Mouse (Mus musculus): ENCODE measurements around the gene Emp1. TPM values are rescaled to one million over a fixed set of nuclear protein-coding genes. Genes with fewer than 3 reads are reported as not detected.

Gene Emp1
- polyA plus RNA-seq, 1 experiment from 2014 or later, result 46.2 TPM

DNA sequence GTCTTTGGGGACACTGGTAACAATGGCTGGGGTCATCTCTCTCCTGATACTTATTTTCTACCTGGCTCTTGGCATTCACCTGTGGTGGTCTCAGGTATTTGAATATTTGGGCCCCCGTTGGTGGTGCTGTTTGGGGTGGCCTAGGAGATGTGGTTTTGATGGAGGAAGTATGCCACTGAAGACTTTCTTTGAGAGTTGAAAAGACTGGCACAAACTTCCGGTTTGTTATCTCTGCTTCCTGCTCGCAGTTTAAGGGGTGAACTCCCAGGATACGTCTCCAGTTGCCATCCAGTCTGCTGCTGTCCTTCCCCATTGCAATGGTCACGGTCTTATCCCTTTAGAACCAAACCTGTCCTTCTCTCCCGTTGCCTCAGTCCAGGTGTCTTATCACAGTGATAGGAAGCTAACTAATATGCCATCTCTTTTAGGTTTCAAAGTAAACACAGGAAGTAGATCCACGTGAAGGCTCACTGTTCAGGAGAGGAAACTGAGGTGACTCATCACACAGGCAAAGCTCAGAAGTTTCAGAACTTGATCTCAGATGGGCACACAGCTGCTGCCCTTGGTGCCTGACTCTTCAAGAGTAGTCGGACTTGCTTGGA, 56.0 kb downstream of the Emp1 start:
- Histone ChIP-seq H3K4me1 (ENCODE audit: control insufficient read depth, insufficient read depth, low read length) (no peaks in the 10 kb centered on the region), H3K4me3 (ENCODE audit: low read length) (no peak overlapping the region), H3K9ac (ENCODE audit: low read depth, low read length) (no peak overlapping the region), H3K4me2 (ENCODE audit: low read depth, low read length) (no peak overlapping the region), H3K36me3 (ENCODE audit: control insufficient read depth, insufficient read depth, low read length) (no peaks in the 10 kb centered on the region), H3K9me3 (ENCODE audit: control insufficient read depth, low read length) (no peaks in the 10 kb centered on the region), H3K27me3 (replicated peaks; ENCODE audit: control insufficient read depth, insufficient read depth, low read length) (no peaks in the 10 kb centered on the region), H3K27ac (ENCODE audit: low read length) (no peak overlapping the region)
- ATAC-seq, result no peak
- 72% methylated on average over 8 of the region's 8 CpGs for WGBS

DNA sequence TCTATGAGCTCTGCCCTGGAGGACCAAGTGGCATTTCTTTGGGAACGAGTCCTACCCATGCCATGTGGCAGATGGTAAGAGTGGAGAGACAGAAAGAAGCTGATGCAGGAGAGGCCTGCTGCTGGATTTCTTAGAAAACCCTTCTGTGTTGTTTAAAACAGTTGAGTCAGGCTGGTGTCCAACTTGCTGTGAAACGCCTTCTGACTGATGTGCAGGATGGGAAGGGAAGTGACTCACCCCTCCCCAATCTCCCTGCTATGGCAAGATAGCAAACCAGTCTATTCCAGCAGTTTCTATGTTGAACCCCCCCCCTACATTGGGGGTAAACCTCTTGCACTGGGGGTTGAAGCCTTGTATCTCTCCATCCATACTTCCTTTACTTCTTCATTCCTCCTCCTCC, 65.9 kb downstream of the Emp1 start:
- no peaks in the 10 kb centered on the region for H3K9me3 ChIP-seq (ENCODE audit: control insufficient read depth, low read length)
- no peak for ATAC-seq
- no peak overlapping the region for H3K4me3 ChIP-seq (ENCODE audit: low read length)
- H3K27me3 ChIP-seq (replicated peaks; ENCODE audit: control insufficient read depth, insufficient read depth, low read length), result no peaks in the 10 kb centered on the region
- no peaks in the 10 kb centered on the region for H3K36me3 ChIP-seq (ENCODE audit: control insufficient read depth, insufficient read depth, low read length)
- 69% methylated on average over 2 of the region's 2 CpGs for WGBS
- no peak overlapping the region for H3K9ac ChIP-seq (ENCODE audit: low read depth, low read length)
- H3K4me2 ChIP-seq (ENCODE audit: low read depth, low read length), result no peak overlapping the region
- H3K4me1 ChIP-seq (ENCODE audit: control insufficient read depth, insufficient read depth, low read length), result no peaks in the 10 kb centered on the region
- H3K27ac ChIP-seq (ENCODE audit: low read length), result no peak overlapping the region

DNA sequence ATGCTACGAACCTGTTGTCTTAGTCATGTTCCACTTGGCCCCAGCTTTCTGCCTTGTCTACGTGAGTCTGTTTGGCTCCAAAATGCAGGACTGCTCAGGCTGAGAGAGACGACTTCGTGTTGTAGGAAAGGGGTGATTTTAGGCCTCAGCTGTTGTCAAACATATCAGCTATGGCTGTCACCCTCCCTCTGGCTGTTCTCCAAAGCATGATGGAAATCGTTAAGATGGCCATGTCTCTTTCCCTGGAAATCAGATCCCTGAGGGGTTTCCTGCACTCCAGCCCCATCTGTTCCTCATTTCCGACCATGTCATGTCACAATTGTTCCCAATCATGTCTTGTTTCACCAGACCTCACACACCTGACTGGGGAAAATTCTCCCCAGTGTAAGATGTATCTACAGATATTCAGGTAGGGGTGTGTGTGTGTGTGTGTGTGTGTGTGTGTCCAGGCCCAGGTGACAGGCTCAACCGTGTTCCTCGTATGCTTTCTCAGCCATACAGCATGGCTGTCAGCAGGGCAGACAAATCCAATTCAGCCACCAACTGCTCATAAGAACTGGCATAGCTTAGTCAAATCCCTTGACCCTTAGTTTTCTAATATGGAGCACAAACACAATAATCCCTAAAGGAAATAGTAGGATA, 67.0 kb downstream of the Emp1 start:
- ATAC-seq, result no peak
- Histone ChIP-seq H3K4me2 (ENCODE audit: low read depth, low read length) (no peak overlapping the region), H3K36me3 (ENCODE audit: control insufficient read depth, insufficient read depth, low read length) (no peaks in the 10 kb centered on the region), H3K9ac (ENCODE audit: low read depth, low read length) (no peak overlapping the region), H3K27me3 (replicated peaks; ENCODE audit: control insufficient read depth, insufficient read depth, low read length) (no peaks in the 10 kb centered on the region), H3K9me3 (ENCODE audit: control insufficient read depth, low read length) (no peaks in the 10 kb centered on the region), H3K4me1 (ENCODE audit: control insufficient read depth, insufficient read depth, low read length) (no peaks in the 10 kb centered on the region), H3K4me3 (ENCODE audit: low read length) (no peak overlapping the region), H3K27ac (ENCODE audit: low read length) (no peak overlapping the region)
- 65% methylated on average over 8 of the region's 8 CpGs for WGBS

DNA sequence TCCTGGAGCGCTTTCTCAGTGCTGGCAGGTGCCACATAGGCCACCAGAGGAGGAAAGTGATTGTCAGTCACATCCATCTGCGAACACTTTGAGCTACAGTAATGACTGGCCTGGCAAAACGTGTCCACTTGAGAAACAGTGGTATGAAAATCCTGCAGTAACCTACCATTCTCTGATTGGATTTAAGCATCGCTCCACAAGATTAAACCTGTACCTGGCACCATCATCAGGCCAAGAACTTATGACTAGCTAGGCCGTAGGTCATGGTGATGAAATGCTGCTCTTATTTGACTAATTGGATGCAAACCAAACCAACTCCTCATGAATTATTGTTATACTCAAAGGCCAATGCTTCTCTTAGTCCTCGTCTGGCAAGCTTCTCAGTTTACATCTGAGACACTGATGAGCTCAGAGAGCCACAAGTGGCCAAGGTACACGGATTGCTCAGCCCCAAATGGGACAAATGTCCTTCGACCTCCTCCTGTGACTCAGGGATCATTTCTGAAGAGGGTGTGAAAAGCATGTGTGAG, 68.2 kb downstream of the Emp1 start:
- no peaks in the 10 kb centered on the region for H3K36me3 ChIP-seq (ENCODE audit: control insufficient read depth, insufficient read depth, low read length)
- no peak for ATAC-seq
- no peaks in the 10 kb centered on the region for H3K4me1 ChIP-seq (ENCODE audit: control insufficient read depth, insufficient read depth, low read length)
- no peak overlapping the region for H3K9ac ChIP-seq (ENCODE audit: low read depth, low read length)
- H3K27me3 ChIP-seq (replicated peaks; ENCODE audit: control insufficient read depth, insufficient read depth, low read length), result no peaks in the 10 kb centered on the region
- H3K27ac ChIP-seq (ENCODE audit: low read length), result no peak overlapping the region
- no peak overlapping the region for H3K4me3 ChIP-seq (ENCODE audit: low read length)
- 78% methylated on average over 8 of the region's 8 CpGs for WGBS
- H3K4me2 ChIP-seq (ENCODE audit: low read depth, low read length), result no peak overlapping the region
- no peaks in the 10 kb centered on the region for H3K9me3 ChIP-seq (ENCODE audit: control insufficient read depth, low read length)

Other genes starting within 250 kb of the Emp1 start
- gene Gprc5d, start 244.3 kb upstream of the Emp1 start, polyA plus RNA-seq (2015; fragmentation: Nextera tagmentation; extraction: Ambion mirVana), result 0.10 TPM in 2 replicates
- gene Fam234b, start 164.6 kb upstream of the Emp1 start, polyA plus RNA-seq (2015; fragmentation: Nextera tagmentation; extraction: Ambion mirVana), result 36.9 and 37.6 TPM in 2 replicates
- gene Hebp1, start 164.5 kb upstream of the Emp1 start, polyA plus RNA-seq (2015; fragmentation: Nextera tagmentation; extraction: Ambion mirVana), result 74.0 and 83.9 TPM in 2 replicates
- gene Gsg1, start 108.2 kb upstream of the Emp1 start, polyA plus RNA-seq (2015; fragmentation: Nextera tagmentation; extraction: Ambion mirVana), result 0.33 and 0.47 TPM in 2 replicates
- 0.10 and 0.11 TPM in 2 replicates for gene Pbp2, start 52.1 kb upstream of the Emp1 start, polyA plus RNA-seq (2015; fragmentation: Nextera tagmentation; extraction: Ambion mirVana)